Mouse (Mus musculus) heart, embryonic 16.5 days (tissue): ENCODE measurements around the gene Gm49776. TPM values are rescaled to one million over a fixed set of nuclear protein-coding genes. Genes with fewer than 3 reads are reported as not detected.
"Not testable (repeated sequence)": the region's sequence is repeated elsewhere in the genome, so short reads cannot be mapped to it uniquely, and the experiment has no call there.

Source experiments
- ATAC-seq: fragments of 200-750 bp; cut with Nextera tagmentation; replicated peaks from 2 replicates; pipeline ENCODE4 v1.8.0; 2017; ENCODE audit warnings: moderate number of reproducible peaks; ENCODE audit not compliant: insufficient read depth, low FRiP score; ENCODE audit errors: extremely low read depth
- H3K27ac ChIP-seq: fragments of 300-500 bp; sonication (generic); 2 replicates; pipeline ENCODE4 v1.5.1; 2014; ENCODE audit warnings: mild to moderate bottlenecking, low read length, control low read depth, moderate library complexity
- H3K27me3 ChIP-seq: fragments of 300-500 bp; sonication (generic); 2 replicates; pipeline ENCODE4 v1.6.1; 2014; ENCODE audit warnings: low read length, mixed read lengths; ENCODE audit not compliant: control insufficient read depth, insufficient read depth
- H3K36me3 ChIP-seq: fragments of 300-500 bp; sonication (generic); 2 replicates; pipeline ENCODE4 v1.6.1; 2014; ENCODE audit not compliant: control insufficient read depth, insufficient read depth
- H3K4me1 ChIP-seq: fragments of 300-500 bp; sonication (generic); 2 replicates; pipeline ENCODE4 v1.6.1; 2014; ENCODE audit warnings: low read length, mixed read lengths; ENCODE audit not compliant: control insufficient read depth, insufficient read depth
- H3K4me2 ChIP-seq: fragments of 300-500 bp; sonication (generic); 2 replicates; pipeline ENCODE4 v1.6.1; 2014; ENCODE audit warnings: low read depth, mild to moderate bottlenecking, control low read depth, low read length
- H3K4me3 ChIP-seq: fragments of 300-500 bp; sonication (generic); 2 replicates; pipeline ENCODE4 v1.5.1; 2014; ENCODE audit warnings: mild to moderate bottlenecking, control low read depth, low read length
- H3K9ac ChIP-seq: fragments of 300-500 bp; sonication (generic); 2 replicates; pipeline ENCODE4 v1.6.1; 2014; ENCODE audit warnings: low read length, control low read depth
- H3K9me3 ChIP-seq: fragments of 300-500 bp; sonication (generic); replicated peaks from 2 replicates; pipeline ENCODE4 v1.6.1; 2016; ENCODE audit warnings: low read length; ENCODE audit not compliant: control insufficient read depth
- WGBS: fragments of 180-500 bp; shearing (Covaris S2); extraction: QIAGEN DNeasy Blood & Tissue Kit; methylation state at CpG from one replicate; pipeline ENCODE4 v1.1.7; 2014; 5-methylcytosine and 5-hydroxymethylcytosine counted together
- polyA plus RNA-seq: library from polyadenylated mRNA; unstranded; fragments of >200 nt; fragmentation: Nextera tagmentation; extraction: Ambion mirVana; gene quantifications from 2 replicates; pipeline ENCODE4 v1.2.1, GENCODE M21; 2015

Gene Gm49776
- polyA plus RNA-seq = 3.2 TPM in 1 of 2 replicates, not detected in the other

- no peak within 1 kb of the TSS for H3K4me2 ChIP-seq
- no peak within 1 kb of the TSS for H3K27ac ChIP-seq
- WGBS = 88% methylated on average over 2 of the region's 2 CpGs
- no peak within 1 kb of the TSS for H3K9ac ChIP-seq
- H3K36me3 ChIP-seq = peaks cover 81% of the 10 kb centered on the region
- no peaks in the 10 kb centered on the region for H3K9me3 ChIP-seq
- H3K4me3 ChIP-seq = no peak within 1 kb of the TSS
- H3K27me3 ChIP-seq = no peaks in the 10 kb centered on the region
- H3K4me1 ChIP-seq = no peaks in the 10 kb centered on the region
- no peak for ATAC-seq
These were observed at the start of gene Gm49776 for GRCm38 (mm10) chr16:18258221-18258620. Gene Gm49776, minus strand, starts transcription at chr16:18258321.

GRCm38 (mm10) chr16:18289614-18290013, 31.5 kb upstream of the Gm49776 start:
- Histone ChIP-seq H3K27ac (peak overlapping the region; percentile 73), H3K4me3 (peak overlapping the region; percentile 94), H3K4me2 (peak overlapping the region; percentile 60), H3K9ac (peak overlapping the region; percentile 61), H3K4me1 (peaks cover 21% of the 10 kb centered on the region)
- not testable (repeated sequence) for ATAC-seq, H3K27me3 ChIP-seq, H3K9me3 ChIP-seq, H3K36me3 ChIP-seq
- WGBS = 8% methylated on average over 6 of the region's 10 CpGs

DNA sequence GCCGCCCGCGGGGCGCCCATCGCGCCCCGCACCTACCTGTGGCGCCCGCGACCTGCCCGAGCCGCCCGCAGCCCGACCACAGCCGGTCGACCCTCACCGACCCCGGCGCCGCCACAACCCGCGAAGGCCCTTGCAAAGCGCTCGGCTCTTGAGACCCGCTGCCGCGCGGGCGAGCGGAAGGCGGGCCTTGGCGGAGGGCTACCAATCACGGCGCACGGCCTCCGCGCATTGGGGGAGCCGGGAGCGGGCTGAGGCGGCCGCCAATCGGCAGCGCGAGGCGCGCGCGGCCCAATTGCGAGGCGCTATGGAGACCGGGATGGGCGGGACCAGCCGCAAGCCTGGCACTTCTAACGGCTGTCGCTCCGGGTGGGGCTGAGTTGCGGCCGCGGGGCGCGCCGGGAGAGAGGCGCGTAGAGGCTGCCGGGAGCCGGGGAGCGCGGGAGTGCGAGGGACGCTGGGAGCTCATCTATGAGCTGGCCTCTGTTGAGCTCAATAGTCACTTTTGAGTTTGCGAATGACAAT, 31.0 kb upstream of the Gm49776 start, which contains the start of gene Dgcr8:
TSS of gene Dgcr8 (minus strand) at position 180 of the 522 bp plus-strand sequence.
- H3K36me3 ChIP-seq = peaks cover 8% of the 10 kb centered on the region
- H3K4me2 ChIP-seq = peak within 1 kb of the TSS; percentile 85
- peak within 1 kb of the TSS; percentile 94 for H3K4me3 ChIP-seq
- no peaks in the 10 kb centered on the region for H3K9me3 ChIP-seq
- peaks cover 21% of the 10 kb centered on the region for H3K4me1 ChIP-seq
- peak within 1 kb of the TSS; percentile 96 for H3K9ac ChIP-seq
- H3K27ac ChIP-seq = peak within 1 kb of the TSS; percentile 91
- ATAC-seq = peak; percentile 99
- H3K27me3 ChIP-seq = no peaks in the 10 kb centered on the region
- WGBS = under 1% methylated on average over 62 of the region's 71 CpGs

GRCm38 (mm10) chr16:18288581-18289061, 30.5 kb upstream of the Gm49776 start:
- H3K4me3 ChIP-seq = peak overlapping the region; percentile 94
- WGBS = under 1% methylated on average over 31 of the region's 31 CpGs
- H3K27me3 ChIP-seq = no peaks in the 10 kb centered on the region
- peak; percentile 89 for ATAC-seq
- H3K4me1 ChIP-seq = peaks cover 21% of the 10 kb centered on the region
- peak overlapping the region; percentile 91 for H3K27ac ChIP-seq
- peak overlapping the region; percentile 96 for H3K9ac ChIP-seq
- H3K4me2 ChIP-seq = peak overlapping the region; percentile 85
- no peaks in the 10 kb centered on the region for H3K9me3 ChIP-seq
- H3K36me3 ChIP-seq = peaks cover 13% of the 10 kb centered on the region

- Histone ChIP-seq H3K4me2 (peak overlapping the region; percentile 85), H3K27ac (peak overlapping the region; percentile 91), H3K36me3 (peaks cover 18% of the 10 kb centered on the region), H3K9ac (peak overlapping the region; percentile 96), H3K9me3 (no peaks in the 10 kb centered on the region), H3K27me3 (no peaks in the 10 kb centered on the region), H3K4me3 (peak overlapping the region; percentile 94), H3K4me1 (peaks cover 21% of the 10 kb centered on the region)
- ATAC-seq = no peak
- WGBS = 0% methylated on average over 4 of the region's 4 CpGs
These were observed 30.0 kb upstream of the Gm49776 start for GRCm38 (mm10) chr16:18288166-18288565.

- no peak overlapping the region for H3K27ac ChIP-seq
- ATAC-seq = no peak
- H3K4me2 ChIP-seq = no peak overlapping the region
- WGBS = 77% methylated on average over 2 of the region's 2 CpGs
- no peaks in the 10 kb centered on the region for H3K9me3 ChIP-seq
- H3K4me3 ChIP-seq = no peak overlapping the region
- H3K9ac ChIP-seq = no peak overlapping the region
- H3K27me3 ChIP-seq = no peaks in the 10 kb centered on the region
- H3K36me3 ChIP-seq = peaks cover 71% of the 10 kb centered on the region
- H3K4me1 ChIP-seq = no peaks in the 10 kb centered on the region
These were observed 17.0 kb upstream of the Gm49776 start for GRCm38 (mm10) chr16:18275166-18275565.

GRCm38 (mm10) chr16:18268182-18268581, 10.1 kb upstream of the Gm49776 start:
- Histone ChIP-seq H3K27me3 (no peaks in the 10 kb centered on the region), H3K9ac (no peak overlapping the region), H3K4me2 (no peak overlapping the region), H3K36me3 (peaks cover 58% of the 10 kb centered on the region), H3K4me1 (no peaks in the 10 kb centered on the region), H3K4me3 (no peak overlapping the region), H3K9me3 (no peaks in the 10 kb centered on the region), H3K27ac (no peak overlapping the region)
- 94% methylated on average over 5 of the region's 5 CpGs for WGBS
- no peak for ATAC-seq

- peaks cover 60% of the 10 kb centered on the region for H3K36me3 ChIP-seq
- no peaks in the 10 kb centered on the region for H3K9me3 ChIP-seq
- H3K27ac ChIP-seq = no peak overlapping the region
- no peak overlapping the region for H3K4me3 ChIP-seq
- no peak for ATAC-seq
- no peak overlapping the region for H3K9ac ChIP-seq
- 81% methylated on average over 2 of the region's 2 CpGs for WGBS
- no peaks in the 10 kb centered on the region for H3K27me3 ChIP-seq
- H3K4me2 ChIP-seq = no peak overlapping the region
- H3K4me1 ChIP-seq = no peaks in the 10 kb centered on the region
These were observed 6.9 kb upstream of the Gm49776 start for GRCm38 (mm10) chr16:18265024-18265423.

DNA sequence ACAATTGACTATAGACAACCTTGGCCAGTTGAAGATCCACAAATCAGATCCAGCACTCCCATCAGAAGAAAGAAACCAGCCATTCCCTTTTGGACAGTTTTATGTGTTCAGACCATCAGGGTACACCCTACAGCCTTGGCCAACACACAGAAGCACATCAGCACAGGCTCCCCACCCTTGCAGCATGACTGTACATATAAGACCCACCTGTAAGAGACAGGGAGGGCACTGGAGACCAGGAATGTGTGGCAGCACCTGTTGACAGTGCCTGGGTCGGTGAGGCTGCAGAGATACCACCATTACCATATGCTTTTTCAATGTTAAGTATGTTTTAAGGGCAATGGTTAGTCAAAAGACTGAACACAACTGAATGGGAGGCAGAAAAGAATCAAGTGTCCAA, 4.3 kb downstream of the Gm49776 start:
- no peak for ATAC-seq
- Histone ChIP-seq H3K27ac (no peak overlapping the region), H3K4me3 (no peak overlapping the region), H3K4me2 (no peak overlapping the region), H3K9ac (no peak overlapping the region), H3K36me3 (peaks cover 64% of the 10 kb centered on the region), H3K9me3 (no peaks in the 10 kb centered on the region), H3K27me3 (no peaks in the 10 kb centered on the region), H3K4me1 (peaks cover 17% of the 10 kb centered on the region)
- WGBS = 80% methylated on average over 1 of the region's 1 CpGs
